Mouse (Mus musculus) spleen, adult 2 months (tissue): ENCODE measurements around the gene Vstm4.

Experiments
- CTCF ChIP-seq: fragments of 200-500 bp; IDR thresholded peaks from 2 replicates; pipeline ENCODE4 v1.5.1; 2011; ENCODE audit warnings: mild to moderate bottlenecking, inconsistent platforms; ENCODE audit not compliant: insufficient read depth, insufficient read length, insufficient replicate concordance; ENCODE audit errors: extremely low read depth
- POLR2A ChIP-seq: fragments of 200-500 bp; IDR thresholded peaks from 2 replicates; pipeline ENCODE4 v1.6.1; 2011; ENCODE audit warnings: low read depth, low read length, inconsistent platforms

GRCm38 (mm10) chr14:32858361-32858760 lies 1.8 kb downstream of the Vstm4 start:
- TF ChIP-seq CTCF (no peak), POLR2A (no peak)
